Mouse (Mus musculus) small intestine, adult 2 months (tissue): ENCODE results near the gene Cldn2.

Experiments used
- CTCF ChIP-seq: fragments of 200-500 bp; IDR thresholded peaks from 2 replicates; pipeline ENCODE4 v1.5.1; 2012; ENCODE audit warnings: low read depth, mild to moderate bottlenecking, control low read depth, inconsistent platforms, low read length, moderate library complexity, mixed read lengths; ENCODE audit not compliant: insufficient replicate concordance, insufficient read length; ENCODE audit errors: extremely low read depth
- POLR2A ChIP-seq: fragments of 200-500 bp; IDR thresholded peaks from 2 replicates; pipeline ENCODE4 v1.6.1; 2012; ENCODE audit warnings: low read depth, mild to moderate bottlenecking, control low read depth, inconsistent platforms, low read length, moderate library complexity

GRCm38 (mm10) chrX:139751855-139752254, 48.8 kb upstream of the Cldn2 start:
- peak; percentile 48; the same call in 1 of the 2 replicates for TF ChIP-seq CTCF
- TF ChIP-seq POLR2A: no peak
